Mouse (Mus musculus) embryo, embryonic 10 days (tissue): ENCODE data around the gene Olfr365.

ENCODE experiments used
- DNase-seq: peaks from one replicate; pipeline ENCODE4 v3.0.0-alpha.2; 2015; ENCODE audit warnings: low spot score

Olfr365 gene

DNA sequence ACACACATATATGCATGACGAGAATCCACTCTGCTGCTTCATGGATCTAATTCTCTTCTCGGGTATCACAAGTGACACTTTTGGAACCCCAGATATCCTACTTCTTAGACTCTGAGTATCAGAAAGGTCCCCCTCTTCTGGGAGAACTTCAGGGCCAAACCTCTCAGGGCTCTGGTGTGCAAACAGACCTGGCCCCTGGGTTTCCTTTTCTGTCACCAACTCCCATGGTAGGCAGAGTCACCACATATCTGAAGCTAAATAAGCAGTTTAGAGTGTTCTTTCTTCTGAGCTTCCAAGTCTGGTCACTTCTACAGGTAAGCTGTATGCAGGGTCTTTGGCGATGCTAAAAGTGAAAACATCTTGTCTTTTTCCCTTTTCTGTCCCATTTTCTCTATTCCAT is at the start of gene Olfr365:
TSS of gene Olfr365 (plus strand) at position 301 of the 400 bp plus-strand sequence.
- no peak for DNase-seq

DNA sequence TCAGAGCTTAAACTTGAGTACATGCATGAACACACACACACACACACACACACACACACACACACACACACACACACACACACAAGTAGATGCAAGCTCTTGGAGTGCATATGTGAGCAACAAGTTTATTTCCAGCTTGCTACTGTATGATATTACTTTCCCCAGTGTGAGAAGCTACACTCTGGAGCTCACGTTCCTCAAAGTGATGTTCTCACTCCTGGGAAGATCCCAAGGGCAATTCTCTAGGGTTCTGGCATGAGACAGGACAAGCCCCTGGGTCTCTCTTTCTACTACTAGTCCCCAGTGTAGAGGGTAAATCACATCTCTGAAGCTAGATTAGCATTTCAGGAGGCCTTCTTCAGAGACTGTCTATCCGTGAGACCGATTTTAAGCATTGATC is 49.0 kb upstream of the Olfr365 start, which contains the start of gene Olfr364-ps1:
TSS of gene Olfr364-ps1 (plus strand) at position 301 of the 400 bp plus-strand sequence.
- no peak for DNase-seq

GRCm38 (mm10) chr2:37211274-37211673 is 23.3 kb downstream of the Olfr365 start, which contains the start of gene Olfr366:
TSS of gene Olfr366 (plus strand) at chr2:37211574.
- DNase-seq: no peak
